In the genomic region with DNA sequence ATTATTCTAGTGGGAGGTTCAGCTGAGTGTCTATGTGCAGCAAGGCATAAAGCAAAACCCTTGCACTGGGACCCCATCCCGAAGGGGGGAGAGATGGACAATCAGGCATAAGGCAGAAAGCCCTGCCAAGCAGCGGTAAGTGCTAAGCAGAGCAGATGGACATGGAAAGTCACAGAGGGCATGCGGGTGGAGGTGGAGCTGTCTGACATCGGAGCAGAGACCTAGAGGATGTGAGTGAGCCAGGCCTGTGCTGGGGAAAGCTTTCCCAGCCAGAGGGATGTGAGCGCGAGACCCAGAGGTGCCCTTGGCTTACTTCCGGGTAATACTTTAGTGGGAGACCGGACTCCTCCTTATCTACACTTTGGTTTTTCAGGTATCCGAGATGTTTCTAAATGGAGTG, we compare ENCODE assay signal across 19 mouse cellular contexts. TPM values are rescaled to one million over a fixed set of nuclear protein-coding genes. Genes with fewer than 3 reads are reported as not detected.
DNase-seq lines count a peak whose midpoint lies in the region; ATAC-seq and TF ChIP-seq lines count a peak whose summit lies in the region.
"Had no signal": no experiment of that assay in that cellular context is flagged by ENCODE, and none has a peak within 500 bp of the region (broad histone marks: within the 10 kb centered on the region; RNA-seq: fewer than 3 reads in every experiment).

No protein-coding gene starts in this region.

- H3K36me3 ChIP-seq in heart, adult 2 months (ENCODE audit: control insufficient read depth, insufficient read depth, low read length): no peaks in the 10 kb centered on the region
- H3K36me3 ChIP-seq in hindbrain, embryonic 16.5 days (ENCODE audit: control insufficient read depth, insufficient read depth, low read length): peaks cover 11% of the 10 kb centered on the region; the same call in 1 of the 2 replicates
- peaks cover 55% of the 10 kb centered on the region for H3K36me3 ChIP-seq in hindbrain, embryonic 13.5 days
- H3K36me3 ChIP-seq in ES-E14 (ENCODE audit: control insufficient read depth, insufficient read depth, low read length, poor library complexity, severe bottlenecking): no peaks in the 10 kb centered on the region; the same call in 1 of the 2 replicates
- H3K36me3 ChIP-seq: intestine, embryonic 15.5 days had no signal

- H3K9me3 ChIP-seq in hindbrain, embryonic 16.5 days (ENCODE audit: control insufficient read depth, low read length): no peaks in the 10 kb centered on the region
- peaks cover 3% of the 10 kb centered on the region; the same call in 1 of the 2 replicates for H3K9me3 ChIP-seq in hindbrain, embryonic 13.5 days
- H3K9me3 ChIP-seq in ES-E14 (ENCODE audit: control insufficient read depth, insufficient read depth, low read depth, low read length): no peaks in the 10 kb centered on the region
- H3K9me3 ChIP-seq: embryonic facial prominence, embryonic 13.5 days; forebrain, embryonic 13.5 days; heart, embryonic 13.5 days; intestine, embryonic 15.5 days had no signal

- no peak overlapping the region for H3K9ac ChIP-seq in heart, adult 2 months (ENCODE audit: low read depth, low read length)
- no peak overlapping the region for H3K9ac ChIP-seq in hindbrain, embryonic 16.5 days (ENCODE audit: low read depth, low read length)
- no peak overlapping the region for H3K9ac ChIP-seq in hindbrain, embryonic 13.5 days
- H3K9ac ChIP-seq in ES-E14 (ENCODE audit: insufficient read depth, low read depth, low read length, poor library complexity, severe bottlenecking): no peak overlapping the region
- H3K9ac ChIP-seq: embryonic facial prominence, embryonic 13.5 days; forebrain, embryonic 13.5 days; heart, embryonic 13.5 days; intestine, embryonic 15.5 days had no signal

- no peaks in the 10 kb centered on the region for H3K79me2 ChIP-seq in heart, adult 2 months (replicated peaks; ENCODE audit: control insufficient read depth, insufficient read depth, low read length)

- in situ Hi-C loops in ES-E14 (cut with MboI; ENCODE audit: low sequenced_read_pairs in 2 of 2, unreplicated experiment in 2 of 2): no loop called here

- TF ChIP-seq EP300 in heart, adult 2 months (IDR thresholded peaks at IDR 0.05; ENCODE audit: insufficient read depth, low read depth, low read length): no peak

- no peaks in the 10 kb centered on the region for H3K4me1 ChIP-seq in heart, adult 2 months (ENCODE audit: control insufficient read depth, insufficient read depth, low read length)
- H3K4me1 ChIP-seq in hindbrain, embryonic 16.5 days (ENCODE audit: control insufficient read depth, insufficient read depth, low read depth, low read length): no peaks in the 10 kb centered on the region
- H3K4me1 ChIP-seq in hindbrain, embryonic 13.5 days (replicated peaks): no peaks in the 10 kb centered on the region
- no peaks in the 10 kb centered on the region; a peak in 1 of 4 replicates for H3K4me1 ChIP-seq in ES-E14 (ENCODE audit: control insufficient read depth in 2 of 2, insufficient read depth in 2 of 2, low read length in 2 of 2, poor library complexity in 1 of 2)
- H3K4me1 ChIP-seq: embryonic facial prominence, embryonic 13.5 days; forebrain, embryonic 13.5 days; intestine, embryonic 15.5 days had no signal

- 78% methylated on average over 9 of the region's 9 CpGs for WGBS in heart, adult 2 months
- 87% methylated on average over 9 of the region's 9 CpGs for WGBS in hindbrain, embryonic 16.5 days
- 92% methylated on average over 9 of the region's 9 CpGs for WGBS in hindbrain, embryonic 13.5 days

- H3K27me3 ChIP-seq in heart, adult 2 months (ENCODE audit: control insufficient read depth, insufficient read depth, low read length): no peaks in the 10 kb centered on the region
- H3K27me3 ChIP-seq in hindbrain, embryonic 16.5 days (replicated peaks; ENCODE audit: control insufficient read depth, insufficient read depth, low read length): no peaks in the 10 kb centered on the region
- no peaks in the 10 kb centered on the region for H3K27me3 ChIP-seq in hindbrain, embryonic 13.5 days
- H3K27me3 ChIP-seq: embryonic facial prominence, embryonic 13.5 days; forebrain, embryonic 13.5 days; heart, embryonic 13.5 days; intestine, embryonic 15.5 days; Patski had no signal

- H3K4me2 ChIP-seq in hindbrain, embryonic 16.5 days (ENCODE audit: low read length): no peak overlapping the region
- no peak overlapping the region for H3K4me2 ChIP-seq in hindbrain, embryonic 13.5 days
- H3K4me2 ChIP-seq: embryonic facial prominence, embryonic 13.5 days; forebrain, embryonic 13.5 days; heart, embryonic 13.5 days; intestine, embryonic 15.5 days had no signal

- DNase-seq in cerebellum, adult 9-10 months: peak; percentile 33
- no peak for DNase-seq in cerebellum, adult 11-12 months
- DNase-seq in heart, adult 2 months: no peak
- no peak for DNase-seq in heart, adult 9 months (ENCODE audit: low spot score in 2 of 2)
- no peak for DNase-seq in ES-E14 (ENCODE audit: low read depth, low spot score)
- DNase-seq in spleen, adult 18-20 months: no peak
- DNase-seq: adrenal gland, postnatal 25 days; gastrocnemius, adult 2 months; gastrocnemius, postnatal 25 days; kidney, adult 18-20 months had no signal

- no peak overlapping the region for H3K4me3 ChIP-seq in heart, adult 2 months
- H3K4me3 ChIP-seq in hindbrain, embryonic 16.5 days (ENCODE audit: low read length): no peak overlapping the region
- H3K4me3 ChIP-seq in hindbrain, embryonic 13.5 days: no peak overlapping the region
- no peak overlapping the region for H3K4me3 ChIP-seq in ES-E14 (ENCODE audit: insufficient read depth in 1 of 2, low read depth in 1 of 2, low read length in 2 of 2, poor library complexity in 1 of 2, severe bottlenecking in 1 of 2)
- H3K4me3 ChIP-seq: embryonic facial prominence, embryonic 13.5 days; forebrain, embryonic 13.5 days; gastrocnemius, adult 2 months; heart, embryonic 13.5 days; hindbrain, embryonic 10.5 days; intestine, embryonic 15.5 days had no signal

- TF ChIP-seq CTCF in heart, adult 2 months (IDR thresholded peaks at IDR 0.05): no peak

- ATAC-seq in hindbrain, embryonic 16.5 days: 0 out of 2 replicates have a peak, but pooled peaks have one; percentile 40
- ATAC-seq in hindbrain, embryonic 13.5 days (ENCODE audit: low FRiP score): no peak
- ATAC-seq: activated CD4-positive, CD25-positive, alpha-beta regulatory T cell, adult 4 months; forebrain, embryonic 13.5 days; intestine, embryonic 15.5 days; Patski had no signal

- TF ChIP-seq POLR2A in heart, adult 2 months (IDR thresholded peaks at IDR 0.05; ENCODE audit: insufficient read depth, low read depth, low read length): no peak

- peak overlapping the region; percentile 20; the same call in 1 of the 2 replicates for H3K27ac ChIP-seq in heart, adult 2 months
- H3K27ac ChIP-seq in hindbrain, embryonic 16.5 days (ENCODE audit: low read depth, low read length): no peak overlapping the region
- no peak overlapping the region for H3K27ac ChIP-seq in hindbrain, embryonic 13.5 days
- peak overlapping the region; percentile 20; the same call in 1 of the 2 replicates for H3K27ac ChIP-seq in ES-E14 (ENCODE audit: insufficient read depth, low read depth, low read length, poor library complexity, severe bottlenecking)
- H3K27ac ChIP-seq: embryonic facial prominence, embryonic 13.5 days; forebrain, embryonic 13.5 days; gastrocnemius, adult 2 months; heart, embryonic 13.5 days; hindbrain, embryonic 10.5 days; intestine, embryonic 15.5 days had no signal

- intact Hi-C loops in heart, adult 2 months (cut with DNase I): no loop called here

TF ChIP-seq in ES-E14, 5 proteins besides CTCF, POLR2A, EP300 and RAD21:
- TF ChIP-seq ZC3H11A (IDR thresholded peaks at IDR 0.05; ENCODE audit: borderline replicate concordance, low read depth, low read length) (no peak), MAFK (IDR thresholded peaks at IDR 0.05; ENCODE audit: insufficient read depth, low read depth, low read length) (no peak), HCFC1 (IDR thresholded peaks at IDR 0.05; ENCODE audit: borderline replicate concordance, insufficient read depth, low read length) (no peak), ZNF384 (IDR thresholded peaks at IDR 0.05; ENCODE audit: low read depth, low read length) (no peak), CHD2 (IDR thresholded peaks at IDR 0.05; ENCODE audit: low read depth, low read length) (no peak)
TF ChIP-seq in ES-E14: peak in this region for 0.

RNA-seq across cellular contexts. Expression of gene Tubb2a, which starts 17.7 kb away (rescaled TPM):
- total RNA-seq in heart, adult 2 months (2021): 10 to 100 TPM; 42.9 to 64.1 TPM
- polyA plus RNA-seq in heart, adult 2 months (2012; rRNA removed): 95.2 and 122 TPM in 2 replicates
- polyA plus RNA-seq in hindbrain, embryonic 16.5 days (2015; fragmentation: Nextera tagmentation; extraction: Ambion mirVana): 3,415 and 3,905 TPM in 2 replicates
- 1,972 and 2,142 TPM in 2 replicates for polyA plus RNA-seq in hindbrain, embryonic 13.5 days (2015; fragmentation: Nextera tagmentation; extraction: Ambion mirVana)
- 35.6 and 62.2 TPM in 2 replicates for total RNA-seq in ES-E14 (2012; rRNA removed)

RNA-seq across cellular contexts. Expression of gene Bphl, which starts 22.7 kb away (rescaled TPM):
- total RNA-seq in heart, adult 2 months (2021): 10 to 100 TPM; 32.5 to 35.3 TPM
- polyA plus RNA-seq in heart, adult 2 months (2012; rRNA removed): 29.8 and 43.3 TPM in 2 replicates
- 42.9 and 45.9 TPM in 2 replicates for polyA plus RNA-seq in hindbrain, embryonic 16.5 days (2015; fragmentation: Nextera tagmentation; extraction: Ambion mirVana)
- 34.9 and 39.8 TPM in 2 replicates for polyA plus RNA-seq in hindbrain, embryonic 13.5 days (2015; fragmentation: Nextera tagmentation; extraction: Ambion mirVana)
- total RNA-seq in ES-E14 (2012; rRNA removed): 9.6 and 10.5 TPM in 2 replicates

RNA-seq across cellular contexts. Expression of gene Serpinb6a, which starts 57.5 kb away (rescaled TPM):
- total RNA-seq in heart, adult 2 months (2021): 100 to 1,000 TPM; 104 to 111 TPM
- polyA plus RNA-seq in heart, adult 2 months (2012; rRNA removed): 51.2 and 79.7 TPM in 2 replicates
- polyA plus RNA-seq in hindbrain, embryonic 16.5 days (2015; fragmentation: Nextera tagmentation; extraction: Ambion mirVana): 40.0 and 42.2 TPM in 2 replicates
- polyA plus RNA-seq in hindbrain, embryonic 13.5 days (2015; fragmentation: Nextera tagmentation; extraction: Ambion mirVana): 37.4 and 38.7 TPM in 2 replicates
- 41.7 and 57.2 TPM in 2 replicates for total RNA-seq in ES-E14 (2012; rRNA removed)

RNA-seq across cellular contexts. Expression of gene Ripk1, which starts 57.9 kb away (rescaled TPM):
- total RNA-seq in heart, adult 2 months (2021): 1 to 10 TPM; 7.0 to 7.4 TPM
- 2.0 and 3.5 TPM in 2 replicates for polyA plus RNA-seq in heart, adult 2 months (2012; rRNA removed)
- polyA plus RNA-seq in hindbrain, embryonic 16.5 days (2015; fragmentation: Nextera tagmentation; extraction: Ambion mirVana): 5.9 and 7.0 TPM in 2 replicates
- polyA plus RNA-seq in hindbrain, embryonic 13.5 days (2015; fragmentation: Nextera tagmentation; extraction: Ambion mirVana): 6.1 and 6.6 TPM in 2 replicates
- 7.7 and 10.0 TPM in 2 replicates for total RNA-seq in ES-E14 (2012; rRNA removed)

Comparison
In these comparisons a context has a peak if more than half of its experiments do, and no peak if none do; other contexts are left out.
1. H3K27ac ChIP-seq: peak in heart, adult 2 months (single experiment) and ES-E14 (single experiment); none in hindbrain, embryonic 16.5 days (single experiment) and hindbrain, embryonic 13.5 days (single experiment).
2. RNA of gene Tubb2a, which starts 17.7 kb away (polyA plus RNA-seq): 3,415 to 3,905 TPM in hindbrain, embryonic 16.5 days and 1,972 to 2,142 TPM in hindbrain, embryonic 13.5 days; 95.2 to 122 TPM in heart, adult 2 months; every median in the first group is over 10 times any median in the second.